Mouse (Mus musculus): Measurements from ENCODE around the gene Galp.

Gene Galp

GRCm38 (mm10) chr7:6196790-6197189, at the start of gene Galp:
TSS of gene Galp (plus strand) at chr7:6197090.
- 0 out of 2 replicates have a peak, but pooled peaks cover 5% of the 10 kb centered on the region for H3K4me1 ChIP-seq (replicated peaks; ENCODE audit: low read depth, low read length)
- H3K36me3 ChIP-seq (ENCODE audit: insufficient read depth, low read length): no peaks in the 10 kb centered on the region
- H3K4me3 ChIP-seq (replicated peaks; ENCODE audit: low read length): no peak within 1 kb of the TSS; the same call in 1 of the 2 replicates
- peaks cover 21% of the 10 kb centered on the region for H3K9me3 ChIP-seq (ENCODE audit: low read length)
- H3K27me3 ChIP-seq (ENCODE audit: insufficient read depth, low read length): peaks cover 7% of the 10 kb centered on the region; the same call in 1 of the 2 replicates
- no peak for TF ChIP-seq CTCF (conservative IDR thresholded peaks at IDR 0.05; ENCODE audit: low read length)
- no peak for TF ChIP-seq POU5F1 (IDR thresholded peaks at IDR 0.05; ENCODE audit: borderline replicate concordance, low read length)
- no peak for TF ChIP-seq NANOG (IDR thresholded peaks at IDR 0.05; ENCODE audit: borderline replicate concordance, low read length)

GRCm38 (mm10) chr7:6147688-6148087, 49.2 kb upstream of the Galp start:
- Histone ChIP-seq H3K4me3 (replicated peaks; ENCODE audit: low read length) (no peak overlapping the region), H3K27me3 (ENCODE audit: insufficient read depth, low read length) (no peaks in the 10 kb centered on the region), H3K9me3 (ENCODE audit: low read length) (no peaks in the 10 kb centered on the region), H3K36me3 (ENCODE audit: insufficient read depth, low read length) (peaks cover 31% of the 10 kb centered on the region), H3K4me1 (replicated peaks; ENCODE audit: low read depth, low read length) (peaks cover 93% of the 10 kb centered on the region)
- TF ChIP-seq CTCF (conservative IDR thresholded peaks at IDR 0.05; ENCODE audit: low read length) (no peak), NANOG (IDR thresholded peaks at IDR 0.05; ENCODE audit: borderline replicate concordance, low read length) (no peak), POU5F1 (IDR thresholded peaks at IDR 0.05; ENCODE audit: borderline replicate concordance, low read length) (no peak)

- no peaks in the 10 kb centered on the region for H3K27me3 ChIP-seq (ENCODE audit: insufficient read depth, low read length)
- H3K4me3 ChIP-seq (replicated peaks; ENCODE audit: low read length): no peak overlapping the region
- H3K36me3 ChIP-seq (ENCODE audit: insufficient read depth, low read length): peaks cover 19% of the 10 kb centered on the region
- no peak for TF ChIP-seq POU5F1 (IDR thresholded peaks at IDR 0.05; ENCODE audit: borderline replicate concordance, low read length)
- no peak for TF ChIP-seq NANOG (IDR thresholded peaks at IDR 0.05; ENCODE audit: borderline replicate concordance, low read length)
- TF ChIP-seq CTCF (conservative IDR thresholded peaks at IDR 0.05; ENCODE audit: low read length): no peak
- H3K9me3 ChIP-seq (ENCODE audit: low read length): no peaks in the 10 kb centered on the region
- peaks cover 82% of the 10 kb centered on the region for H3K4me1 ChIP-seq (replicated peaks; ENCODE audit: low read depth, low read length)
Measured at GRCm38 (mm10) chr7:6151266-6151665, 45.6 kb upstream of the Galp start.

GRCm38 (mm10) chr7:6152036-6152435, 44.9 kb upstream of the Galp start:
- Histone ChIP-seq H3K36me3 (ENCODE audit: insufficient read depth, low read length) (peaks cover 17% of the 10 kb centered on the region), H3K27me3 (ENCODE audit: insufficient read depth, low read length) (no peaks in the 10 kb centered on the region), H3K9me3 (ENCODE audit: low read length) (no peaks in the 10 kb centered on the region), H3K4me3 (replicated peaks; ENCODE audit: low read length) (no peak overlapping the region), H3K4me1 (replicated peaks; ENCODE audit: low read depth, low read length) (peaks cover 83% of the 10 kb centered on the region)
- TF ChIP-seq NANOG (IDR thresholded peaks at IDR 0.05; ENCODE audit: borderline replicate concordance, low read length) (no peak), CTCF (conservative IDR thresholded peaks at IDR 0.05; ENCODE audit: low read length) (no peak), POU5F1 (IDR thresholded peaks at IDR 0.05; ENCODE audit: borderline replicate concordance, low read length) (no peak)

GRCm38 (mm10) chr7:6153131-6153530, 43.8 kb upstream of the Galp start:
- Histone ChIP-seq H3K27me3 (ENCODE audit: insufficient read depth, low read length) (no peaks in the 10 kb centered on the region), H3K4me1 (replicated peaks; ENCODE audit: low read depth, low read length) (peaks cover 76% of the 10 kb centered on the region), H3K4me3 (replicated peaks; ENCODE audit: low read length) (no peak overlapping the region), H3K36me3 (ENCODE audit: insufficient read depth, low read length) (peaks cover 7% of the 10 kb centered on the region; the same call in 1 of the 2 replicates), H3K9me3 (ENCODE audit: low read length) (no peaks in the 10 kb centered on the region)
- TF ChIP-seq CTCF (conservative IDR thresholded peaks at IDR 0.05; ENCODE audit: low read length) (no peak), NANOG (IDR thresholded peaks at IDR 0.05; ENCODE audit: borderline replicate concordance, low read length) (no peak), POU5F1 (IDR thresholded peaks at IDR 0.05; ENCODE audit: borderline replicate concordance, low read length) (no peak)

GRCm38 (mm10) chr7:6154164-6154563, 42.7 kb upstream of the Galp start:
- no peak for TF ChIP-seq NANOG (IDR thresholded peaks at IDR 0.05; ENCODE audit: borderline replicate concordance, low read length)
- TF ChIP-seq CTCF (conservative IDR thresholded peaks at IDR 0.05; ENCODE audit: low read length): no peak
- no peak for TF ChIP-seq POU5F1 (IDR thresholded peaks at IDR 0.05; ENCODE audit: borderline replicate concordance, low read length)
- Histone ChIP-seq H3K9me3 (ENCODE audit: low read length) (no peaks in the 10 kb centered on the region), H3K36me3 (ENCODE audit: insufficient read depth, low read length) (peaks cover 7% of the 10 kb centered on the region; the same call in 1 of the 2 replicates), H3K27me3 (ENCODE audit: insufficient read depth, low read length) (no peaks in the 10 kb centered on the region), H3K4me1 (replicated peaks; ENCODE audit: low read depth, low read length) (peaks cover 66% of the 10 kb centered on the region), H3K4me3 (replicated peaks; ENCODE audit: low read length) (peak overlapping the region; percentile 99; the same call in 1 of the 2 replicates)

GRCm38 (mm10) chr7:6155031-6155872, 41.6 kb upstream of the Galp start:
- Histone ChIP-seq H3K27me3 (ENCODE audit: insufficient read depth, low read length) (no peaks in the 10 kb centered on the region), H3K4me3 (replicated peaks; ENCODE audit: low read length) (peak overlapping the region; percentile 99)
- TF ChIP-seq CTCF (conservative IDR thresholded peaks at IDR 0.05; ENCODE audit: low read length): no peak
- TF ChIP-seq NANOG (IDR thresholded peaks at IDR 0.05; ENCODE audit: borderline replicate concordance, low read length): no peak
- no peak for TF ChIP-seq POU5F1 (IDR thresholded peaks at IDR 0.05; ENCODE audit: borderline replicate concordance, low read length)

GRCm38 (mm10) chr7:6155901-6156411, 40.9 kb upstream of the Galp start, which contains the start of gene Zfp787:
TSS of gene Zfp787 (minus strand) at chr7:6155997.
- H3K4me3 ChIP-seq (replicated peaks; ENCODE audit: low read length): peak within 1 kb of the TSS; percentile 99
- peaks cover 49% of the 10 kb centered on the region for H3K4me1 ChIP-seq (replicated peaks; ENCODE audit: low read depth, low read length)
- TF ChIP-seq POU5F1 (IDR thresholded peaks at IDR 0.05; ENCODE audit: borderline replicate concordance, low read length): no peak
- no peak for TF ChIP-seq NANOG (IDR thresholded peaks at IDR 0.05; ENCODE audit: borderline replicate concordance, low read length)
- TF ChIP-seq CTCF (conservative IDR thresholded peaks at IDR 0.05; ENCODE audit: low read length): no peak
- peaks cover 7% of the 10 kb centered on the region; the same call in 1 of the 2 replicates for H3K36me3 ChIP-seq (ENCODE audit: insufficient read depth, low read length)
- H3K27me3 ChIP-seq (ENCODE audit: insufficient read depth, low read length): no peaks in the 10 kb centered on the region
- H3K9me3 ChIP-seq (ENCODE audit: low read length): no peaks in the 10 kb centered on the region

More at GRCm38 (mm10) chr7:6155031-6155872, 41.6 kb upstream of the Galp start:
- H3K36me3 ChIP-seq (ENCODE audit: insufficient read depth, low read length): peaks cover 7% of the 10 kb centered on the region; the same call in 1 of the 2 replicates
- peaks cover 56% of the 10 kb centered on the region for H3K4me1 ChIP-seq (replicated peaks; ENCODE audit: low read depth, low read length)
- no peaks in the 10 kb centered on the region for H3K9me3 ChIP-seq (ENCODE audit: low read length)

All from E14TG2a.4 (cell line).